Mouse (Mus musculus): ENCODE measurements around the gene Tnni3.

The Tnni3 gene

GRCm38 (mm10) chr7:4499034-4499433 is 25.0 kb downstream of the Tnni3 start:
- no peak for DNase-seq (ENCODE audit: low read depth)

- no peak for DNase-seq (ENCODE audit: low read depth)
Measured at GRCm38 (mm10) chr7:4498251-4498650, 25.8 kb downstream of the Tnni3 start.

GRCm38 (mm10) chr7:4497271-4497903 is 26.6 kb downstream of the Tnni3 start:
- no peak for DNase-seq (ENCODE audit: low read depth)

DNA sequence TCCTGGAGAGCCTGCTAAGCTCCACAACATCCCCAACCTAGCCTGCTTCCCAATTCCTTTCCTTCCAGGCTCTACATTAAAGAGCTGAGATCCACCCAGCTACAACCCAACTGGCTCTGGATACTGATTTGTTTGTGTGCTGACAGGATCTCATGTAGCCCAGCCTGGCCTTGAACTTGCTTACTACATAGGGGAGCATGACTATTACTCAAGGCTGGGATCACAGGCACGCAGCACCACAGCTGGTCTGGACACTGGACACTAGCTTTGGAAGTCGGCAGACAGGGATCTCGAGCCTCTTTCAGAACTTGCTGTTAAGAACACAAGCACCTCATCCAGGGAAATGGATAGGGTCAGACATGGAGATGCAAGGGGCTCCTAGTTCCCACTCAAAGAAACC is 27.6 kb downstream of the Tnni3 start:
- no peak for DNase-seq (ENCODE audit: low read depth)

GRCm38 (mm10) chr7:4493991-4494390 is 30.0 kb downstream of the Tnni3 start:
- DNase-seq (ENCODE audit: low read depth): peak; percentile 65

DNA sequence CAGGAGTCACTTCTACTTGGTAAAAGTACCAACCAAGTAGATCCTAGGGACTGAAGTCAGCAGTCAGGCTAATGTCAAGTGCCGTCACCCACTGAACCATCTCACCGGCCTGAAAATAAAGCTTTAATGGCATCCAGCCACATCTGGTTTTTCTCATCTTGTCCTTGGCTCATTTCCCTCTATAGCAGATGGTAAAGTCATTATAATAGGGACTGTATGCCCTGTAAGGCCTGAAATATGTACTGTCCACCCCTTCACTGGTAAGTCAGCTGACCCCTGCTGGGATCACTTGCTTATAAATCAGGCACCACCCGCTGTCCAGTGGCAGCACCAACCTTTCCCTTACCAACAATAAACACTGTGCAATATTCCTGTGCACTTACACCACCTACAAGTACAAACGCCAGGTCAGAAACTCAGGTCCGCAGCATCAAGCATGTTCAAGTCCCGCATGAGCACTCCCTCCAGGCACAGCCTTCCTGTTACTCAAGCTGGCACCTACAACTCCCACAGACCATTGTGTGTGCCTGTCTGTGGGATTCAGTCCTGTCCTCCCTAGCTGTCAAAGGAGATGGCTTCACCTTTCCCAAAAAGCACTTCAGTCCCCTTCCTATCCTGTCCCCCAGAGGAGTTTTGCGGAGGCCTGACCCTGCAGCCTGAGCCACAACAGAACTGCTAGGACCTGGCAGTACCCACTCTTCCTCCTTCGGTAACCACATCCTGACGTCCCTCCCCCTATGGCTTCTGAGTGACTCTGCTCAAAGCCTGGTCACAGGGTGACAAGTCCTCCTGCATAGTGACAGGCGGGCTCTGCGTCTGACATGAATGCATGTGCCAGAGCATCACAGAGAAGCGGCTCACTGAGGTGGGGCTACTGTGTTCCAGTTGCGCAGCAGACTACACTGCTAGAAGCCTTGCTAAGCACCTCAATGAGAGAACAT is 31.5 kb downstream of the Tnni3 start:
- DNase-seq (ENCODE audit: low read depth): peak; percentile 95

GRCm38 (mm10) chr7:4491308-4491707 is 32.7 kb downstream of the Tnni3 start:
- no peak for DNase-seq (ENCODE audit: low read depth)

- no peak for DNase-seq (ENCODE audit: low read depth)
Measured at GRCm38 (mm10) chr7:4482281-4482680, 41.7 kb downstream of the Tnni3 start.

DNA sequence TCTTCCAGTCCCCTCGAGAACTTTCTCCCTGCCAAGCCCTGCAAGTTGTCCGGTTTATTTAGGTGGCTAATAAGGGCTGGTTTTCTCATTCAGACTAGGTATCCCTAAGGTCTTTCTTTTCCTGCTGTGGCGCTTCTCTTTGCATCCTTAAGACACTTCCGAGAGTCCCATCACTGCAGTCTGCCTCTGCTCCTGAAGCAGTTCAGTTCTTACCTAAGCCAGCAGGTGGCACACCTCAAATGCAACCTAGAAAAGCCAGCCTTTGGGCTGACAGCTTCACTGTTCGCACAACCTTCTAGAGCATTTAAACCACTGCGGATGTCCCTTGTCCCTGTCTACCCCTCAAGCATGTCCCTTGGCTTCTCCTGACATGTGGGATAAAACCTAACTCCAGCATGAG is 44.4 kb downstream of the Tnni3 start:
- DNase-seq (ENCODE audit: low read depth): peak; percentile 57

DNA sequence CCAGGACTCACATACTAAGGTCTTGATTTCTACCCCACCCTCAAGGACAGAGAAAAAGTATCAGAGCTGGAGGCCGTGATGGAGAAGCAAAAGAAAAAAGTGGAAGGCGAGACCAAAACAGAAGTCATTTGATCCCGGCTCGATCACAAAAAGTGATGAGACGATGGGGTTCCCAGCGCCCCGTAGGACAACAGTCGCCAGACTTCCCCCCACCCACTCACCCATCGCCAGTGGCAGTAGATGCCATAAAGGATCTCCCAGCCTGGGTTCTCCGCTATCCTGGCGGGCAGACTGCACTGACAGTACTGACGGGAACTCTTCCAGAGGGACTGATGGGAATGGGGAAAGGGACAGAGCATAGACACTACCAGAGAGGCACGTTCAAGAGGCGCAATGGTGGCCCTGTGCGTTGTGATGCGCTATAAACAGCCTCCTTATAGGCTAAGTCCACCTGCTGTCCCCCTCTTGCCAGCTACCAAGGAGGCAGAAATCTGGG is 45.2 kb downstream of the Tnni3 start:
- DNase-seq (ENCODE audit: low read depth): no peak

- DNase-seq (ENCODE audit: low read depth): no peak
Measured at GRCm38 (mm10) chr7:4478021-4478795, 45.8 kb downstream of the Tnni3 start.

- no peak for DNase-seq (ENCODE audit: low read depth)
Measured at GRCm38 (mm10) chr7:4473940-4474339, 50.1 kb downstream of the Tnni3 start.

DNA sequence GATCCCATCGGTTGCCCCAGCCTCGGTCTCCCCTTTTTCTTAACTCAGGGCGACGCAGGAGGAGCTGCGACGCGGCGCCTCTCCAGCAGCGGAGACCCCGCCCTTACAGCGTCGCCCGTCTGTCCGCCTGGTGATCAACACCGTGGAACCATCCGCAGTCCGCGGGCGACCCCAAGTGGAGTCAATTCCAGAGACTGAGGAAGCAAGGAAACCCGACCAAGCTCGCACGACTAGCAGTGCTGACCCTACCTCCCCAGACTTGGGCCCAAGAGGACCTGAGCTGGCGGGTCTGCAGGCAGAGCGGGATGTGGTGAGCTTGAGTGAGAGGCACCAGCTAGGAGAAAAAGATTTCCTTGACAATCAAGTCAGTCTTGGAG is 52.9 kb downstream of the Tnni3 start:
- DNase-seq (ENCODE audit: low read depth): no peak

DNA sequence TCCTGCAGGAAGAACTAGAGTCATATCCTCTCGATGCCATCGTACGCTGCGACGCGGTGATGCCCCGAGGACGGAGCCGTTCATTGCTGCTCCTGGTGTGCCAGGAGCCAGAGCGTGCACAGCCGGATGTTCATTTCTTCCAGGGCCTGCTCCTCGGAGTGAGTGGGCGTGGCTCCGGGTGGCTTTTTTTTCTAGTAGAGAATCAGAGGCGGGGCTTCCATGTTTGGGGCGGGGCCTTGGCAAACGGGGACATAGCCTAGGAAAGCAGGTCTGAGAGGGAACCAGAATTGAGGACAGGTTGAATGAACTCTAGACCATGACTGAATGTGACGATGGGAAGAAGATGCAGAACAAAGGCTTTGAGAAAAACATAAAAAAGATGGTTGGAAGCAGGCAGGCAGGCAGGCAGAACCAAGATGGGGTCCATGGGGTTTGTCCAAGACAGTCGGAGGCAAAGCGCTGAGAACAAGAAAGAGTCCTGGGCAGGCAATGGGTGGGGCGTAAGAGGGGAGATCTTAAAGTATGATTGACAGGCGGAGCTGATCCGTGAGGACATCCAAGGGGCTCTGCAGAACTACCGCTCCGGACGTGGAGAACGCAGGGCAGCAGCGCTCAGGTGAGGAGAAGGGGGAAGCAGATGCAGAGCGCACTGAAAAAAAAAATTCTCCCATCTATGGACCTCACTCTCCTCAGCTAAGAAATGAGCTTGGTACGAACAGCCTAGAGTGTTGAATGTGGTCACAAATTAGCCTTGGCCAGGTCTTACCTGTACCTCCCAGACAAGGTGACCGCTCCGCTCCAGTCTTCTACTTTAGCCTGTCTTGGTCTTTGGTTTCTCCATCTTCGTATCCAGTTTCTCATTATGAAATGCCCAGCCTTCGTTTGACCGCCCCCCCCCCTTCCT is 53.5 kb downstream of the Tnni3 start:
- no peak for DNase-seq (ENCODE audit: low read depth)

All from 416B (cell line).